Mouse (Mus musculus): Measurements from ENCODE around the gene Ltbr.

GRCm38 (mm10) chr6:125351368-125352045 lies 37.8 kb upstream of the Ltbr start:
- TF ChIP-seq EP300 (IDR thresholded peaks at IDR 0.05; ENCODE audit: low read depth in 1 of 2, low read length in 2 of 2): no peak
- TF ChIP-seq MAX (IDR thresholded peaks at IDR 0.05; ENCODE audit: low read length): no peak
- TF ChIP-seq GATA1 (IDR thresholded peaks at IDR 0.05; ENCODE audit: low read depth, low read length): no peak
- TF ChIP-seq CTCF (IDR thresholded peaks at IDR 0.05 in 2 of 3, conservative IDR thresholded peaks at IDR 0.05 in 1 of 3; ENCODE audit: control insufficient read depth in 1 of 3, insufficient read depth in 1 of 3, low read depth in 2 of 3, low read length in 3 of 3, poor library complexity in 1 of 3, severe bottlenecking in 1 of 3): no peak
- no peak for TF ChIP-seq RAD21 (IDR thresholded peaks at IDR 0.05; ENCODE audit: low read depth, low read length)
